Mouse (Mus musculus) embryonic facial prominence, embryonic 14.5 days (tissue): Measurements from ENCODE around the gene Tha1. TPM values are rescaled to one million over a fixed set of nuclear protein-coding genes. Genes with fewer than 3 reads are reported as not detected.

Experiments used
- ATAC-seq: fragments of 200-750 bp; cut with Nextera tagmentation; 2 replicates; pipeline ENCODE4 v1.8.0; 2017; ENCODE audit warnings: low read depth, moderate number of reproducible peaks, moderate TSS enrichment
- DNase-seq: peaks from one replicate; pipeline ENCODE4 v3.0.0-alpha.2; 2015; ENCODE audit warnings: low spot score
- H3K27ac ChIP-seq: fragments of 300-500 bp; sonication (generic); replicated peaks from 2 replicates; pipeline ENCODE4 v1.5.1; 2014; ENCODE audit warnings: low read depth, mild to moderate bottlenecking, low read length, moderate library complexity
- H3K27me3 ChIP-seq: fragments of 300-500 bp; sonication (generic); replicated peaks from 2 replicates; pipeline ENCODE4 v1.6.1; 2014; ENCODE audit warnings: low read length; ENCODE audit not compliant: control insufficient read depth, insufficient read depth
- H3K36me3 ChIP-seq: fragments of 300-500 bp; sonication (generic); 2 replicates; pipeline ENCODE4 v1.6.1; 2014; ENCODE audit warnings: low read length, mixed read lengths; ENCODE audit not compliant: control insufficient read depth, insufficient read depth
- H3K4me1 ChIP-seq: fragments of 300-500 bp; sonication (generic); 2 replicates; pipeline ENCODE4 v1.6.1; 2014; ENCODE audit warnings: antibody characterized with exemption, low read length; ENCODE audit not compliant: control insufficient read depth, insufficient read depth
- H3K4me2 ChIP-seq: fragments of 300-500 bp; sonication (generic); 2 replicates; pipeline ENCODE4 v1.6.1; 2014; ENCODE audit warnings: low read depth, mild to moderate bottlenecking, low read length, moderate library complexity, mixed read lengths
- H3K4me3 ChIP-seq: fragments of 300-500 bp; sonication (generic); 2 replicates; pipeline ENCODE4 v1.5.1; 2014; ENCODE audit warnings: low read depth, mild to moderate bottlenecking, low read length
- H3K9ac ChIP-seq: fragments of 300-500 bp; sonication (generic); 2 replicates; pipeline ENCODE4 v1.6.1; 2014; ENCODE audit warnings: low read depth, mild to moderate bottlenecking, low read length, moderate library complexity, mixed read lengths
- H3K9me3 ChIP-seq: fragments of 300-500 bp; sonication (generic); 2 replicates; pipeline ENCODE4 v1.6.1; 2016; ENCODE audit warnings: low read length; ENCODE audit not compliant: control insufficient read depth
- WGBS: fragments of 180-500 bp; shearing (Covaris S2); extraction: QIAGEN DNeasy Blood & Tissue Kit; methylation state at CpG from one replicate; pipeline ENCODE4 v1.1.7; 2014; 5-methylcytosine and 5-hydroxymethylcytosine counted together
- polyA plus RNA-seq: library from polyadenylated mRNA; unstranded; fragments of >200 nt; fragmentation: Nextera tagmentation; extraction: Ambion mirVana; gene quantifications from 2 replicates; pipeline ENCODE4 v1.2.1, GENCODE M21; 2014

Gene Tha1
- polyA plus RNA-seq, 1 experiment from 2014 or later = 4.2 TPM

GRCm38 (mm10) chr11:117828888-117829604 lies 44.2 kb downstream of the Tha1 start:
- no peak overlapping the region for H3K4me3 ChIP-seq
- H3K4me2 ChIP-seq = no peak overlapping the region
- H3K27me3 ChIP-seq = no peaks in the 10 kb centered on the region
- H3K9me3 ChIP-seq = no peaks in the 10 kb centered on the region
- WGBS = 51% methylated on average over 9 of the region's 9 CpGs
- no peaks in the 10 kb centered on the region for H3K36me3 ChIP-seq
- ATAC-seq (no peak), DNase-seq (peak; percentile 67)
- H3K4me1 ChIP-seq = peaks cover 20% of the 10 kb centered on the region
- H3K9ac ChIP-seq = no peak overlapping the region
- H3K27ac ChIP-seq = peak overlapping the region; percentile 49

- DNase-seq = peak; percentile 75
- Histone ChIP-seq H3K9me3 (no peaks in the 10 kb centered on the region), H3K27ac (peak overlapping the region; percentile 49; the same call in 1 of the 2 replicates), H3K4me1 (peaks cover 20% of the 10 kb centered on the region), H3K4me2 (no peak overlapping the region), H3K27me3 (no peaks in the 10 kb centered on the region), H3K9ac (no peak overlapping the region), H3K36me3 (no peaks in the 10 kb centered on the region), H3K4me3 (no peak overlapping the region)
- ATAC-seq = no peak
- 64% methylated on average over 18 of the region's 18 CpGs for WGBS
Observed at GRCm38 (mm10) chr11:117828149-117828887, 45.0 kb downstream of the Tha1 start.

GRCm38 (mm10) chr11:117827386-117827785 lies 45.9 kb downstream of the Tha1 start:
- ATAC-seq = no peak
- WGBS = 67% methylated on average over 3 of the region's 3 CpGs
- Histone ChIP-seq H3K27ac (no peak overlapping the region), H3K4me2 (no peak overlapping the region), H3K9me3 (no peaks in the 10 kb centered on the region), H3K9ac (no peak overlapping the region), H3K4me1 (peaks cover 27% of the 10 kb centered on the region), H3K4me3 (no peak overlapping the region), H3K27me3 (no peaks in the 10 kb centered on the region), H3K36me3 (0 out of 2 replicates have a peak, but pooled peaks cover 5% of the 10 kb centered on the region)
- DNase-seq = no peak

- peaks cover 5% of the 10 kb centered on the region; the same call in 1 of the 2 replicates for H3K36me3 ChIP-seq
- H3K27me3 ChIP-seq = no peaks in the 10 kb centered on the region
- H3K4me2 ChIP-seq = peak overlapping the region; percentile 85
- ATAC-seq (no peak), DNase-seq (no peak)
- peaks cover 27% of the 10 kb centered on the region for H3K4me1 ChIP-seq
- peak overlapping the region; percentile 88 for H3K27ac ChIP-seq
- no peaks in the 10 kb centered on the region for H3K9me3 ChIP-seq
- no peak overlapping the region for H3K9ac ChIP-seq
- H3K4me3 ChIP-seq = no peak overlapping the region
- 62% methylated on average over 8 of the region's 8 CpGs for WGBS
Observed at GRCm38 (mm10) chr11:117826916-117827315, 46.4 kb downstream of the Tha1 start.

GRCm38 (mm10) chr11:117826164-117826563 lies 47.1 kb downstream of the Tha1 start:
- DNase-seq (no peak), ATAC-seq (peak; percentile 58)
- H3K9ac ChIP-seq = peak overlapping the region; percentile 78
- H3K4me3 ChIP-seq = peak overlapping the region; percentile 55
- under 1% methylated on average over 5 of the region's 5 CpGs for WGBS
- no peaks in the 10 kb centered on the region for H3K27me3 ChIP-seq
- H3K9me3 ChIP-seq = no peaks in the 10 kb centered on the region
- peaks cover 27% of the 10 kb centered on the region for H3K4me1 ChIP-seq
- peak overlapping the region; percentile 88 for H3K27ac ChIP-seq
- H3K4me2 ChIP-seq = peak overlapping the region; percentile 85
- H3K36me3 ChIP-seq = peaks cover 12% of the 10 kb centered on the region

GRCm38 (mm10) chr11:117825333-117826101 lies 47.8 kb downstream of the Tha1 start, which contains the start of the genes Afmid and Tk1:
TSS of gene Afmid (plus strand) at chr11:117825924.
TSS of gene Tk1 (minus strand) at chr11:117826092.
- H3K9me3 ChIP-seq = no peaks in the 10 kb centered on the region
- H3K9ac ChIP-seq = peak within 1 kb of the TSS; percentile 78
- peak within 1 kb of the TSS; percentile 88 for H3K27ac ChIP-seq
- peaks cover 17% of the 10 kb centered on the region for H3K36me3 ChIP-seq
- WGBS = under 1% methylated on average over 33 of the region's 34 CpGs
- DNase-seq = peak; percentile 96
- peak within 1 kb of the TSS; percentile 55 for H3K4me3 ChIP-seq
- H3K27me3 ChIP-seq = no peaks in the 10 kb centered on the region
- peak; percentile 75 for ATAC-seq
- peaks cover 27% of the 10 kb centered on the region for H3K4me1 ChIP-seq
- H3K4me2 ChIP-seq = peak within 1 kb of the TSS; percentile 85

- peak overlapping the region; percentile 55 for H3K4me3 ChIP-seq
- peak overlapping the region; percentile 78 for H3K9ac ChIP-seq
- peak overlapping the region; percentile 85 for H3K4me2 ChIP-seq
- 13% methylated on average over 23 of the region's 23 CpGs for WGBS
- no peaks in the 10 kb centered on the region for H3K9me3 ChIP-seq
- H3K4me1 ChIP-seq = peaks cover 27% of the 10 kb centered on the region
- DNase-seq (peak; percentile 80), ATAC-seq (peak; percentile 64)
- H3K27ac ChIP-seq = peak overlapping the region; percentile 88; the same call in 1 of the 2 replicates
- H3K36me3 ChIP-seq = peaks cover 28% of the 10 kb centered on the region
- no peaks in the 10 kb centered on the region for H3K27me3 ChIP-seq
Observed at GRCm38 (mm10) chr11:117824060-117824969, 49.0 kb downstream of the Tha1 start.
